Mouse (Mus musculus): ENCODE results near the gene Dut. TPM values are rescaled to one million over a fixed set of nuclear protein-coding genes. Genes with fewer than 3 reads are reported as not detected.
A peak's percentile ranks its signal among the peaks of the same experiment; 100 is the strongest.
"Not testable (repeated sequence)": the region's sequence is repeated elsewhere in the genome, so short reads cannot be mapped to it uniquely, and the experiment has no call there.

The Dut gene
- total RNA-seq, 2 experiments from 2014 or later = 6.8 TPM

DNA sequence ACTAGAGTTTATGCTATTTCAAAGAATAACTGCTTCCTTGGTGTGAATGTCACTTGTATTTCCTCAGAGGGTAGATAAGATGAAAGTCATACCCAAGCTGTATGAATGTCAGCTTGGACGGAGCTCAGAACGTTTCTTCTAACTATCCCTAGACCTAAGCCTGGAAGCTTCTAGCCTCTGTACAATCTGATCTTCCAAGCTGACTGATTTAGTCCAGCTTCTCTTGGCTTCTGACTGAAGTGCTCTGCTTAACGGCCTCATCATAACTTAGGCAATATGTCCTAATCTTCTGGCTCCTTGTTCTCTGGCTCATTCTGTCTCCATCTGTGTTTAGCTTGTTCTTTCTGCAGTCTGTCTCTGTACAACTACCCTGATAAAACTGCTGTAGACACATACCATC is 7.6 kb downstream of the Dut start:
- DNase-seq (ENCODE audit: low spot score) = no peak

- no peak for DNase-seq (ENCODE audit: low spot score)
Observed at GRCm38 (mm10) chr2:125255886-125256285, 8.9 kb downstream of the Dut start.

- no peak for DNase-seq (ENCODE audit: low spot score)
Observed at GRCm38 (mm10) chr2:125259230-125260120, 12.5 kb downstream of the Dut start.

GRCm38 (mm10) chr2:125260326-125260725 is 13.3 kb downstream of the Dut start:
- no peak for DNase-seq (ENCODE audit: low spot score)

GRCm38 (mm10) chr2:125263056-125263455 is 16.1 kb downstream of the Dut start:
- peak; percentile 53 for DNase-seq (ENCODE audit: low spot score)

DNA sequence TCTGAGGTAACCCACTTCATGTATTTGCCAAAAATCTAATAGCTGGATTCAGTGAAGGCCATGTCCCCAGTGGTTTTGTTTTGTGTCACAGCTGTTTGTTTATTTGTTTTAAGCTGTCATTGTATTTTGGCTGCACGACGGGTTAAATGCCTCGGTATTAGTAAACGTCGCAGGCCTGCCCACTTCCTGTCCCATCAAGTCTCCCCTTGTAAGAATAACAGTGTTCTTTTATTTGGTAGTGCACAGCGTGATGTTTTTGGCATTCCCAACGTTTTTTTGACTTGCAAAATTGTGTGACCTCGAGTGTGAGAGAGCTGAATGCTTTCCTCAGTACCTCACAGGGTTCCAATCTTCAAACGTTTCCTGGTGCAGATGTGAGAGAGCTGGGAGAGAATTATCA is 16.8 kb downstream of the Dut start:
- DNase-seq (ENCODE audit: low spot score) = no peak

- DNase-seq (ENCODE audit: low spot score) = no peak
Observed at GRCm38 (mm10) chr2:125268876-125269275, 21.9 kb downstream of the Dut start.

- DNase-seq (ENCODE audit: low spot score) = peak; percentile 40
Observed at GRCm38 (mm10) chr2:125275617-125276016, 28.6 kb downstream of the Dut start.

DNA sequence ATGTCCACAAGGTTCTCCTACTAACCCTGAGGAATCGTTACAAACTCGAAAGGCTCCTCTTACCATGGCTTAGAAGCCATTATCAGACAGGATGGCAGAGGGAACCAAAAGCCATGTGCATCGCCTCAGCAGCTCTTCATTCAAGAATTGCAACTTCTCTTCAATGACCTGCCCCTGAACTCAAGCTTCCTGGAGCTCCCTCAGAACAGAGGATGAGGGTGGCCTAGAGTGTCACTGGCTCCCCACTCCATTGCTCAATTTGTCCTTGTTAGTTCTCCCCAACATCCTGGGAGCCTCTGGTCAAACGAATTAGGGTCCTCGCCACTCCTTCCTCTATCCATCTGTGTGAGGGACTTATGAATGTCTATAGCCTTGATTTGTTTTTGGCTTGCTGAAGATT is 29.7 kb downstream of the Dut start:
- DNase-seq (ENCODE audit: low spot score) = no peak

DNA sequence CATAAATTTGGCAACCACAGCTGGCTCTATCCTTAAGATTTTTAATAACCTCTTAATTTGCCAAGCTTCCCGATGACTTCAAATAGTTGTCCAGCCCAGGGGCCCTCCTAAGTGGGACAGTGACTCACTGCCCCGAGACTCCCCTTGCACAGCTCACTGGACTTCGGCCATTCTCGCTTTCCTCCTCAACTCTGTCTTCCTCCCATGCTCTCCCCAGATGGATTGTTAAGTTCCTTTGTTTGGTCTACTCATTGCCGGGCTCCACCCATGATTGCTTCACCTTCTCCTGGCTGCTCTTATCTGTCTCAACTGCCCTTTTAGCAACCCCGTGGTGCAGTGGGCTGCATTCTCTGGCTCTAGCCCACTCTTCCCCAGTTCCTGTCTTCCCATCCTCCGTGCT is 31.5 kb downstream of the Dut start:
- peak; percentile 78 for DNase-seq (ENCODE audit: low spot score)

DNA sequence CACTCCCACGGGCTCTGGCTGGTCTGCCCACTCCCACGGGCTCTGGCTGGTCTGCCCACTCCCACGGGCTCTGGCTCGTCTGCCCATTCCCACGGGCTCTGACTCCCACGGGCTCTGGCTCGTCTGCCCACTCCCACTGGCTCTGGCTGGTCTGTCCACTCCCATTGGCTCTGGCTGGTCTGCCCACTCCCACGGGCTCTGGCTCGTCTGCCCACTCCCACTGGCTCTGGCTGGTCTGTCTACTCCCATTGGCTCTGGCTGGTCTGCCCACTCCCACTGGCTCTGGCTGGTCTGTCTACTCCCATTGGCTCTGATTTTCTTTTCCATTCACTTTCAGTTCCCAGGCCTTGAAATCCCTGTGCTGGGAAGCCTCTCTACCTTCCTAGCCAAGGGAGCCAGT is 33.0 kb downstream of the Dut start:
- not testable (repeated sequence) for DNase-seq (ENCODE audit: low spot score)

DNA sequence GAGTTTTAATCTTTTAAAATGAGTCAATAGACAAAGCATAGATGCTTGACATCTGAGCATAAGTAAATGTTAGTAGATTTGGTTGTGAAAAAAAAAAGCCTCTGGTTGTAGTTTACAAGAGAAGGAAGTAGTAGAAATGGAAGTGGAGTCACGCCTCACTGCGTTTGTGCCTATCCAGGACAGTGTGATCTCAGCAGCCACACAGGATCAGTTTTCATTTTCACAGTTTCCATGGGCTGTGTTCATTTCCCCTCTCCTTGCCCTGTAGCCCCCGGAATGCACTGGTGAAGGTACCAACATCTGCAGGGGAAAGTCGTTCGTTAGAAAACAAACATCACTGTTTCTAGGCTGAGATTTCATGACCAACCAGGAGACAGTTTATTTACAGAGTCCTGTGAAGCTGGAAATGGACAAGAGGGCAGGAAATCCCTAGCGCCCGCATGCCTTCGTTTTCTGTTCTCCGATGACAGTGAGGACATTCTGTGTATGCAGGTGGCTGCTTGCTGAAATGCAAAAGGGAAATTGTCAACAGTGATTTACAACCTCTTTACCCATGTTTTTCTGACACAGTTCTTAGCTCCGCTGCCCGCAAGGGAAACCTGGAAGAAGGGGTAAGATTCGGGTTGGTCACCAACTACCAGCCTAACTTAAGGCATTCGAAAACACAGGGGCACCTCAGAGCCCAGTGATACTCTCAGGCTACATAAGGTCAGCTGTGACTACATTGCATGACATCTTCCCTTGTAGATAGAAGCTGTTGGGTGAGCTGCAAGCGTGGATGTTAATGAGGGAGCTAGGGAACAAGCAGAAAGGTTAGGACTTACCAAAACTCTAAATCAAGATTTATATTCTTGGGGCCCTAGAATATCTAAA is 35.6 kb downstream of the Dut start:
- no peak for DNase-seq (ENCODE audit: low spot score)

DNA sequence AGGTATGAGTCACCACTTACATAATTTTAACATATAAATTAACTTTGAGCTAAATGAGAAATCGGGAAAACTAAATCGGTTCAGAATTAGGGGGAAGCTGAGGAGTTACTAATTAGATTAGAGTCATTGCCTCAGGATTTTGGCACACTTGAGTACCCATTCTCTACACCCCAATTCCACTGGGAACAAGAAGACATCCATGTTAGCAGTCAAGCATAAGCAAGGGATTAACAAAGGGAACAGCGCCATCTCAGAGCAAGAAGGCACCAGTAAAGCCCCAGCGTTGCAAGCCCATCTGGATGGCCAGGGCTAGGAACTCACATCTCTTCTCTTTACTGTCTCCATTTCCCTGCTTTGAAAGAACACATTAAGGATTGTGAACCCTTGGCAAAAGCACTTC is 38.8 kb downstream of the Dut start:
- no peak for DNase-seq (ENCODE audit: low spot score)

DNA sequence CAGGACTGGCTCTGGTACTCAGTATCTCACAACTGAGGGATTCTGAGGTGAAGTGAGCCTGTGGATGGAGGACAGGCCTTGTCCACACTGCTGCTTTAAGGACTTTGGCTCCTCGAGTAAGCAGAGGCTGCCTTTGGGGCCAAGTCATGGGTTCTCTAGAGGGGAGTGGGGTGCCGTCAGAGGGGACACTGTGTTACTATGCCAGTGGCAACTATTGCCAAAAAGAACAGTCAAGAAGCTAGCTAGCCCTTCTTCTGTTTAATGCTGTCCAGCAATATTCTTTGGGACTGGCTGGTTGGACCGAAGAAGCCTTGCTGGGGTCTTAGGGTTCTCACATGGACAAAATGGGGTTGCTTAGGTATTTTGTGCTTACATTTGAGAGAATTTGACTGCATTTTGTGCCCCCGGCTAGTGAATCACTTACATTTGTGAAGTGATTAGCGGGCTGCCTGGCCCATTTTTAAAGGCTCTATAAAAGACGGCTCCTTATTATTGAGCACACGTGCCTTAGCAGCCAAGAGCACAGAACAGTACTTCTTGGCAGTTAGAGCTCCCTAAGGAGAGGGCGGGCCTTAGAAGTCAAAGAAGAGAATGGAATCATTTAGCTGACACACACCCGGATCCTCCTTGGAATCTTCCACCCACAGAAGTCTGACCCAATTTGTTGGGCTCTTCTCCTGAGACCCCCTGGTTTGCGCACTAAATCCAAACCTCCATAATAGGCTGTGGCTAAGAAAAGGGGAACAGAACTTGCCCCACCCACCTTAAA is 43.4 kb downstream of the Dut start:
- DNase-seq (ENCODE audit: low spot score) = peak; percentile 88

DNA sequence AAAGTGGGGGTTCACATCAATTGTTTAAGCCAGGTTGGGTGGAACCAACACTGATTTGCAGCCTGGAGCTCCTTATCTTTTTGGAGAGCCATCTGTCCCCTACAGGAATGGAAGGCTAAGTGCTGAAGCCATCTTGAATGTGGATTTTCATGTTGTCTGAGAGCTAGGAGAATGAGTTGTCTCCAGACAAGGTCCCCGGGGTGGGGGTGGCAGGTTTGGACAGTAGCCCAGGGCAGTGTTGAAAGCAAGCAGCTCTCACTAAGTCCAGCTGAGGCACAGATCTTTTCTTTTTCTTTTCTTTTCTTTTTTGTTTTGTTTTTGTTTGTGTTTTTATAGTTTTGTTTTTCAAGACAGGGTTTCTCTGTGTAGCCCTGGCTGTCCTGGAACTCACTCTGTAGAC is 44.1 kb downstream of the Dut start:
- DNase-seq (ENCODE audit: low spot score) = no peak

DNA sequence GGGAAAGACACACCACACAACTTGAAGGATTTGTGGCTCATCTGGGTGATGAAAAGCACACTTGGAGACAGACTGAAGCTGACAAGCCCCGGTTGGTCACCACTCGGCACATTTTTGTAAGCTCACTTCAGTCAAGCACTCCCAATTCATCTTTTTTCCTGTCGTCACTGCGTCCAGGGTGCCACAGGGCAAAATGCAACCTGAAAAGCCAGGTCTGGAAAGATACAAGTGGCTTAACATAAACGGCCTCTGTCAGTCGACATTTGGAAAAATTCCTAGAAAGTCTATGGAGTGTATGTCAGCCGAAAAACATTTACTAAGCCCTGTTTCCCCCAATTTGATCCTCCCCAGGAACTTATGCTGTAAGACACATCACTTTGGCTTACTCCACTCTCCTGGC is 45.6 kb downstream of the Dut start:
- DNase-seq (ENCODE audit: low spot score) = no peak

DNA sequence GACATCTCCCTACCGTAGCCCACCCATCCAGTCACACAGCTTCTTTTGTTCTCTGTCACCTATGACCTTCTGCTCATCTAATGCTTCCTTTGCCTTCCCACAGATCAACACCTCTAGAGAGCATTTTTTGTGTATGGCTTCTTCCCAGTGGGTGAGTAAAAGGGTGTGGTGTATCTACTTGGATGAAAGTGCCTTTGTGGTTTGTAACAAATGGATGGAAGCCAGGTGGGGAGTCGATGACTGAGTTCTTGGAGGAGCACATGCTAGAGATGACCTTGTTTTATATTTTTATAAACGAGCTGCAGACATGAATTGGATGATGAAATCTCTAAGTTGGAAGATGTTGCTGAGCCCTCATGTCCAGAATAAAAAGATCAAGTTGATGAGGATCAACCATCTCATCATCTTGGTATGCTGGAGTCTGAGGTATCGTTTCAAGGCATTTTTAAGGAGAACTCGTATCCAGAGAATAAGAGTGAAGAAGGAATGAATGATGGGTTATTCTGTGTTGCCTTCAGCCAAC is 47.0 kb downstream of the Dut start:
- DNase-seq (ENCODE audit: low spot score) = peak; percentile 82

DNA sequence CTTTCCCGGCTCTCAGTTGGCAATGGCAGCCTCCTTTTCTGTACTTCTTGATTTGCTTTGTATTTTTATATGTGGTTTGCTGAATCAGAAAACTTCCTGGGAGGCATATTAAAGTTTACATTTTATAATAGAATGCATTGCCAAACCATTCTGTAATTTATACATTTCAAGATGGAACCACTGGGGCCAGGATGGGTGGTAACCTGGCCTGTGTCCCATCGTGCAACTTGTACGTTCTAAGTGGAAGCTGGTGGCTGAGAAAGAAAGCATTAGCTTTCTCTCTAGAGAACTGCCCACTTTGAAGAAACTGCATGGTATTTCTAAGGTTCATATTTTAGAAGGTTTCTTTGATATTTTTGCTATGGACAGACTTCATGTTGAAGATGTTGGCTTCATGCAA is 48.5 kb downstream of the Dut start:
- no peak for DNase-seq (ENCODE audit: low spot score)

- no peak for DNase-seq (ENCODE audit: low spot score)
Observed at GRCm38 (mm10) chr2:125298841-125299240, 51.9 kb downstream of the Dut start.

GRCm38 (mm10) chr2:125301877-125302624 is 55.1 kb downstream of the Dut start:
- DNase-seq (ENCODE audit: low spot score) = no peak

- no peak for DNase-seq (ENCODE audit: low spot score)
Observed at GRCm38 (mm10) chr2:125302625-125302924, 55.6 kb downstream of the Dut start.
